Mouse (Mus musculus) ovary, postnatal 36 days (tissue): ENCODE measurements around the gene Tlk1.

ENCODE experiments used
- DNase-seq: peaks from one replicate; pipeline ENCODE4 v3.0.0; 2022; ENCODE audit warnings: low spot score, mixed read lengths

Gene Tlk1

DNA sequence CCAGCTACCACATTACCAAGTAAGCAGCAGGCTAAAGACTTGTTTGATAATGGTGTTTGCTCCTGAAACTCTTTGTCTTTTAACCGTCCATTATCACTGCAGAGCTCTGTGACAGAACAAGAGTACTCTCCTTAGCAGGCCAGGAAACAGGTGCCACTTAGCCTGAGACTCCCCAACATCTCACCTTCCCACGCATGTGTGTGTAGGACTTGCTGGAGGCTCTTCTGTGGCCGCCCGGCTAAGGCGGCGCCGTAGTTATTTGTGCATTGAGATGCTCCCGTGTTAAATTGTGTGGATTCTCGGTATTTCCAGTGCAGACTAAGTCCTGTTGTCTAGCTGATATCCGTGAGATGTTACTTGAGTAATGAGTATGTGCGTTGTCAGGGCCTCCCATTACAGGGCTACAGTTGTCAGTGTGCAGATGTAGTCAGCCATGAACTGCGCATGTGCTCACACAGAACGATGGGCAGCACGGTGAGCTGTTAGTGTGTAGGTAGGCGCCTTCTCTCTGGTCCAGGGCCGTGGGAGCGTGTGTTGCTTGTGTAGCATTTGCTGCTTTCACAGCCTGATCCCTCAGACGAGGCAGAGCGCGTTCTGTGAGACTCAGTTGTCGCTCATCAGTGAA is 137.0 kb downstream of the Tlk1 start:
- DNase-seq, result no peak

DNA sequence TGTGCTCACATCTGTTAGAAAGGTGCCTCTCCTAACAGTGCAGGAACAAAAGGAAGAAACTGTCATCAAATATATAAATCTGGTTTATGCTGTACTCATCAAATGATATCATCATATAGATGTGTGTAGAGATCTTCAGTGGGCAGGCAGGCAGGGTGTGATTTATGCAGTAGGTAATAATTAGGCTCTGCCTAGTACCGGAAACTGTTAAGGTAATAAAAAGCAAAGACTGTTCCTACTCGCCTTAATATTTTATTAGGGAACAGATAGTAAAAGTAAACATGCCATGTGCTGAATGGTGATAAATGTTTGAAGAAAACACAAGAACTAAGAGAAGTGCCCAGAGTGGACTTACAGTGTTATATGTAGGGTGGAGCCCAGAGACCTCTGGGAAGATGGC is 143.2 kb downstream of the Tlk1 start:
- no peak for DNase-seq

DNA sequence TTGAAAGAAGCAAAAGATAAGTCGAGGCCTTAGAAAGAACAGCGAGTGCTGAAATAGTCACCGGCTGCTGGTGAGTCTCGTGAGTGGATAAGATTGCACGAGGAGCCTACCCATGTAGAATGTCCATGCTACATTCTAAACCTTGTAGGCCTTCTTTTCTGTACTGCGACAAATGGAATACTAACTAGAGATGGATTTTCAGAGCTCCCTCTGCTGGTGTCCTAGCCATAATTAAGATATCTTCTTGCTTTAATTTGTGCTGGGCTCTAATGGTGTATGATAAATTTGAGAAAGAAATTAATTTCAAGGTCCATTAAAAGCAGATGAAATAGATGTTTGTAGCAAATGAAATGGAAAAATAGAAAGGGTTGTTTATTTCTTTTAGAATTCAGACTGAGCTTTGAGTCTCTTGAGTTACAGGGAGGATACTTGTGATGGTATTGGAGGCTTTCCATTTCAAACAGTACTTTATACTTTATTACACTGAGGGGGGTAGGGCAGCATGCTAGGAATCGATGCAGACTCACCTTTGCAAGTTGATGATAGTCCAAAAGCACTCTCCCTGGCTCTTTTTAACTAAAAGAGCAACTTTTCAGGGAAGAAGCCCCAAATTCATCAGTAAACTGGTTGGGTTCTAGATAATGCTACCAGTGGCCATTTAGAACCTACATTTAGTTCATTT is 151.9 kb downstream of the Tlk1 start:
- DNase-seq, result no peak

DNA sequence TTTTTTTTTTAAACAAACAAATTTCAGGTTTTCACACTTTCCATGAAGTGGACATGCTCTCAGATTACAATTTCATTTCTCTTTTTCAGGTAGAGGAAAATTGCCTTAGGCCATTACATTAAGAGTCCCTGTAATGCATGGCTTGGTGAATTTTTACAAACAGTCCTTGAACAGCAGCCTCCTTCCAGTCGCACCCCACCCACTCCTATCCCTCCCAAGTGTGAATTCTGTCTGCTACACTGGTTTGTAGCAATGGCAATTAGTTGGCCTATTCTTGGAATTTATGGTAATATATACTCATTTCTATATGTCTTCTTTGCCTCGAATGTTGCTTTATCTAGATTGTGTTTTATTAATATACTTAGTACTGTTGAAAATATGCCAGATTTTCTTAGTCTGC is 153.1 kb downstream of the Tlk1 start:
- no peak for DNase-seq

DNA sequence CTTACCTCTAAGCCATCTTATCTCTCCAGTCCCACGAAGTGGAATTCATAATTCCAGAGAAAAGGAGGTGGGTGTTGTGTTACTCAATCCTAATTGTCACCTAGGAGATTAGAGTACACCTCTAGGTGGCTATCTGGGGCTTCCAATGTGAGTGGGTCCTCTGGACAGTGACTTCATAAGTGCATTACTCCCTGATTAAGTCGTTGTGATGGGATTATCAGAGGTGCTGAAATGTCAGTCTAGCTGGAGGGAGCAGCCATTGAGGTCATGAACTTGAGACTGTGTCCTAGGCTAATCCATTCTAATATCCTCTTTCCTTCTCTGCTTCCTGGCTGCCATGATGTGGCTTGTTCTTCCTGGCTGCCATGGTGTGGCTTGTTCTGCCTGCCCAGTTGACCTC is 155.6 kb downstream of the Tlk1 start:
- no peak for DNase-seq

DNA sequence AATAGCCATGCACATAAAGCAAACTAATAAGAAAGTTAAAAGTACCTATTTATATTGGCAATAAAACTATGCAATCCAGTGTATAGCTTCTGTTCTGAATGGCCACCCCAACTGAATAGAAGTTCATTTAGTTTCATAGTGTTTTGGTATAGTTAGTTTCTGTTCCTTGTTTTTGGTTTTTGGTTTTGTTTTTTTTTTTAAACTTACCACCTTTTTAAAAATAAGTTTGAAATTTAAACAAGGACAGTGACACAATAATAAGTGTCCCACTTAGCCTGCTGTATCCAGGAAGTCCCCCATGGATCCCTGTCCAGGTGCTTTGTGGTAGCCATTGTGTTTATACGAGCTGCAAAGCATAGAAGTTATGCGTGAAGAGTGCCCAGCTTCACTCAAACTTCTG is 156.3 kb downstream of the Tlk1 start:
- no peak for DNase-seq

DNA sequence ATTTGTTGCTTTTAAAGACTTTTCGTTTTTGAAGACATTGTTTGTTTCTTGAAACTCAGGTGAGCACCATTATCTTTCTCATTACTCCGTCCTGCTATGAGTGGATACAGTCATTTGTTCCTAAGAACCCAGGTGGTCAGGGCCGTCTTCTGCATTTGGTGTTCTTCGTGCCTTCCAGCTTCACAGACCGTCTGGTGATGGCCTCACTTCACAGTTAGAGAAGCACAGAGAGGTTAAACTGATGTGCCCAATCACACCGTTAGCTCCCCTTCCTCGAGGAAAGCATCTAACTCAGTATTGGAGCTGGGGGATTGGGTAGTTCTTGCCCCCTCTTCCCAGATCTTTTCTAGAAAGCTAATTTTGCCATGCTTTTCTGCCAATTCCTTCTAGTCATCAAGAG is 158.5 kb downstream of the Tlk1 start:
- no peak for DNase-seq

DNA sequence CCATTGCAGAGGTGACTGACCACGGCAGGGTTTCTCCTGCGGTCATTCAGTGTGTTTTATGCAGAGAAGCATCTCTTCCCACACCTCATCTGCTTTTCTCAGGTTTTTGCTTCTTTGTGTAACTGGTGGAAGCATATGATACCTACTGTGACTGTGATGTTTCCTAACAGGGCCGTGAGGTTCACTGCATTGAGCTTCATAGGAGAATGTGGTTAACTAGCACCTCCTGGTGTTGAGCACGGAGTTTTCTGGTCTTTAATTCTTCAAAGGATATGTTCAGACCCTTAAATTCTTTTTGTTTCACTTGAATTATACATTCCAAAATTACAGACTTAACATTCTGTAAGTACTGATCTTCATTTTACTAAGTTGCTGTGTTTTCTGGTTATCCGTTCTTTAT is 161.8 kb downstream of the Tlk1 start:
- no peak for DNase-seq
